Mouse (Mus musculus): ENCODE measurements around the gene St6galnac3. TPM values are rescaled to one million over a fixed set of nuclear protein-coding genes. Genes with fewer than 3 reads are reported as not detected.

The St6galnac3 gene
- polyA plus RNA-seq, 1 experiment from 2014 or later: 10.5 TPM

GRCm38 (mm10) chr3:153566100-153566499 is 158.9 kb downstream of the St6galnac3 start:
- Histone ChIP-seq H3K4me1 (ENCODE audit: control insufficient read depth, low read depth, low read length) (no peaks in the 10 kb centered on the region), H3K27me3 (ENCODE audit: control insufficient read depth, insufficient read depth, low read depth, low read length) (no peaks in the 10 kb centered on the region), H3K9ac (ENCODE audit: low read depth, low read length) (no peak overlapping the region), H3K4me2 (ENCODE audit: low read depth, low read length) (no peak overlapping the region), H3K36me3 (ENCODE audit: control insufficient read depth, insufficient read depth) (no peaks in the 10 kb centered on the region), H3K27ac (ENCODE audit: low read length) (no peak overlapping the region), H3K9me3 (replicated peaks; ENCODE audit: control insufficient read depth, low read length) (no peaks in the 10 kb centered on the region), H3K4me3 (ENCODE audit: low read depth, low read length) (no peak overlapping the region)
- no peak for ATAC-seq (ENCODE audit: low read depth)
- 21% methylated on average over 2 of the region's 2 CpGs for WGBS (ENCODE audit: insufficient replicate concordance)

DNA sequence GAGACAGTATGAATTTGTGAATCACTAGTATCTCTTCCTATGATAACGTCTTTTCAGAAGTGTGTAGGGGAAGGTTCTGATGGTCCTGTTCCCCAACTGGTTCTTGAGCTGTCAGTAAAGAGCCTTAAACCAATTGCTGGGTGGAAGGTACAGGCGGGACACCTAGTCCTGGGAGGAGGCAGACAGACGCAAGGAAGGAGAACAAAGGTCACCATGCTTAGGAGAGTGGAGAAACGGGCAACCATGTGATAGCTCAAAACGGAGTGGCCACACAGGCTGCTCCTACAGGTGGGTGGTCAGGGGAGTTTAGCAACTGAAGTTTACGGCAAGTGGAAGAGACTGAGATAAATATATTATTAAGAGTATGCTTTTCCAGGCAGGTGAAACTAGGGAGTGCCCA is 164.1 kb downstream of the St6galnac3 start:
- Histone ChIP-seq H3K9ac (ENCODE audit: low read depth, low read length) (no peak overlapping the region), H3K36me3 (ENCODE audit: control insufficient read depth, insufficient read depth) (no peaks in the 10 kb centered on the region), H3K4me3 (ENCODE audit: low read depth, low read length) (no peak overlapping the region), H3K4me1 (ENCODE audit: control insufficient read depth, low read depth, low read length) (no peaks in the 10 kb centered on the region), H3K27ac (ENCODE audit: low read length) (no peak overlapping the region), H3K4me2 (ENCODE audit: low read depth, low read length) (no peak overlapping the region), H3K27me3 (ENCODE audit: control insufficient read depth, insufficient read depth, low read depth, low read length) (no peaks in the 10 kb centered on the region), H3K9me3 (replicated peaks; ENCODE audit: control insufficient read depth, low read length) (no peaks in the 10 kb centered on the region)
- ATAC-seq (ENCODE audit: low read depth): no peak
- 69% methylated on average over 6 of the region's 6 CpGs for WGBS (ENCODE audit: insufficient replicate concordance)

DNA sequence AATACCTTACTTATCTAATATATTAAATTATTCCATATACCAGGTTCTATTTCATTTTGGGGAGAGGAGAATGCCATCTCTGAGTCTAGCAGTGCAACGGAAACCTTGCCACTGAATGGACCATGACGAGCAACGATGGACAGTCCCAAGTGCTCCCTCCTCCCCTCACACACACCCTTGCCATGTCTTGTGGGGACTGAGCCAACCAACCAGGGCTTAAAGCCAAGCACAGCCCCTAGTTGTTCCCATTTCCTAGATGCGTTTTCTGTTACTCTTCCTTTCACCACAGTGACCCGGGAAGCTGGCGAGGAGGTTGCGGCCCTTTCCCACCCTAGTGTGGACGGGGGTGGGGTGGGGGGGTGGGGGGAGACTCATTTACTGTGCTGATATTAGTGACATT is 165.4 kb downstream of the St6galnac3 start:
- WGBS (ENCODE audit: insufficient replicate concordance): 70% methylated on average over 8 of the region's 8 CpGs
- H3K27ac ChIP-seq (ENCODE audit: low read length): no peak overlapping the region
- no peaks in the 10 kb centered on the region for H3K36me3 ChIP-seq (ENCODE audit: control insufficient read depth, insufficient read depth)
- no peaks in the 10 kb centered on the region for H3K9me3 ChIP-seq (replicated peaks; ENCODE audit: control insufficient read depth, low read length)
- H3K9ac ChIP-seq (ENCODE audit: low read depth, low read length): no peak overlapping the region
- no peaks in the 10 kb centered on the region for H3K27me3 ChIP-seq (ENCODE audit: control insufficient read depth, insufficient read depth, low read depth, low read length)
- H3K4me2 ChIP-seq (ENCODE audit: low read depth, low read length): no peak overlapping the region
- ATAC-seq (ENCODE audit: low read depth): no peak
- no peak overlapping the region for H3K4me3 ChIP-seq (ENCODE audit: low read depth, low read length)
- no peaks in the 10 kb centered on the region for H3K4me1 ChIP-seq (ENCODE audit: control insufficient read depth, low read depth, low read length)

DNA sequence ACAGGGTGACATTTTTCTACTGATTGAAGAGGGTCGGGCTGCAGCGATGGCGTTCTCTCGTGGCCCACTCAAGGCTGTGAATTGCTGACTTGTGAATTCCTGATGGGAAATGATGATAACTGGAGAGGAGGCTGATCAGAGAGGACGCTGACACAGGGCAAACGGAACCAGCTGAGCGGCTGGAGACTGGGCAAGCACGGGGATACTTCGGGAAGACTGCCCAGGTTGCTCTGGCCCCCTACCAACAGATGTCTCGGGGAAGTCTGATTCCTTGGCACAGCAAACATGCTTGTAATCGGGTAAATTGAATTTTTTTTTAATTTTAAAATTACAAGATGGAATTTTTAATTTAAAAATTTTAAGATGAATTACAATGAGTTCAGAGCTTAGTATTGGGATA is 168.4 kb downstream of the St6galnac3 start:
- no peak overlapping the region for H3K9ac ChIP-seq (ENCODE audit: low read depth, low read length)
- H3K9me3 ChIP-seq (replicated peaks; ENCODE audit: control insufficient read depth, low read length): no peaks in the 10 kb centered on the region
- no peaks in the 10 kb centered on the region for H3K36me3 ChIP-seq (ENCODE audit: control insufficient read depth, insufficient read depth)
- H3K4me3 ChIP-seq (ENCODE audit: low read depth, low read length): no peak overlapping the region
- ATAC-seq (ENCODE audit: low read depth): no peak
- H3K27me3 ChIP-seq (ENCODE audit: control insufficient read depth, insufficient read depth, low read depth, low read length): no peaks in the 10 kb centered on the region
- H3K27ac ChIP-seq (ENCODE audit: low read length): no peak overlapping the region
- no peaks in the 10 kb centered on the region for H3K4me1 ChIP-seq (ENCODE audit: control insufficient read depth, low read depth, low read length)
- H3K4me2 ChIP-seq (ENCODE audit: low read depth, low read length): no peak overlapping the region
- 69% methylated on average over 11 of the region's 11 CpGs for WGBS (ENCODE audit: insufficient replicate concordance)

DNA sequence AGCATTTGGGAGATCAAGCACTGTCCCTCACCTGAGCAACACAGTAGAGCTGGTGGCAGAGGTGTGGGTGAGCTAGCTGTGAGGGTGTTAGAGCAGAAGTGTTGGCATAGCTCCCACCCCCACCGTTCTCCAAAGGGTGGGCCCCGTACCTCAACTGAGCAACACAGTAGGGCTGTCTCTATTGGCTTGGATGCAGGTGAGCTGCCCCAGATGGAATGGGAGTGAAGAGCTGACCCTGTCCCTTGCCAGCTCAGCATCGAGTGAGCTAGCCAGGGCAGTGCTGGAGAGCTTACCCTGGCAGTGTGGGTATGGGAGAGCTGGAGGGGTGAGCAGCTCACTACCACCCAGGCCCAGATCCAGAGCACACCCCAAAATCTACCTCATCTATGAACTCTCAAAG is 171.3 kb downstream of the St6galnac3 start:
- H3K27me3 ChIP-seq (ENCODE audit: control insufficient read depth, insufficient read depth, low read depth, low read length): no peaks in the 10 kb centered on the region
- no peaks in the 10 kb centered on the region for H3K9me3 ChIP-seq (replicated peaks; ENCODE audit: control insufficient read depth, low read length)
- H3K4me1 ChIP-seq (ENCODE audit: control insufficient read depth, low read depth, low read length): no peaks in the 10 kb centered on the region
- H3K36me3 ChIP-seq (ENCODE audit: control insufficient read depth, insufficient read depth): no peaks in the 10 kb centered on the region
- 60% methylated on average over 3 of the region's 3 CpGs for WGBS (ENCODE audit: insufficient replicate concordance)
- H3K4me2 ChIP-seq (ENCODE audit: low read depth, low read length): no peak overlapping the region
- no peak for ATAC-seq (ENCODE audit: low read depth)
- no peak overlapping the region for H3K4me3 ChIP-seq (ENCODE audit: low read depth, low read length)
- H3K27ac ChIP-seq (ENCODE audit: low read length): no peak overlapping the region
- H3K9ac ChIP-seq (ENCODE audit: low read depth, low read length): no peak overlapping the region

GRCm38 (mm10) chr3:153553226-153553625 is 171.7 kb downstream of the St6galnac3 start:
- 0 out of 2 replicates have a peak, but pooled peaks have one; percentile 19 for ATAC-seq (ENCODE audit: low read depth)
- H3K4me1 ChIP-seq (ENCODE audit: control insufficient read depth, low read depth, low read length): no peaks in the 10 kb centered on the region
- no peak overlapping the region for H3K27ac ChIP-seq (ENCODE audit: low read length)
- H3K4me3 ChIP-seq (ENCODE audit: low read depth, low read length): no peak overlapping the region
- 80% methylated on average over 7 of the region's 7 CpGs for WGBS (ENCODE audit: insufficient replicate concordance)
- no peaks in the 10 kb centered on the region for H3K36me3 ChIP-seq (ENCODE audit: control insufficient read depth, insufficient read depth)
- no peak overlapping the region for H3K9ac ChIP-seq (ENCODE audit: low read depth, low read length)
- H3K27me3 ChIP-seq (ENCODE audit: control insufficient read depth, insufficient read depth, low read depth, low read length): no peaks in the 10 kb centered on the region
- no peaks in the 10 kb centered on the region for H3K9me3 ChIP-seq (replicated peaks; ENCODE audit: control insufficient read depth, low read length)
- no peak overlapping the region for H3K4me2 ChIP-seq (ENCODE audit: low read depth, low read length)

DNA sequence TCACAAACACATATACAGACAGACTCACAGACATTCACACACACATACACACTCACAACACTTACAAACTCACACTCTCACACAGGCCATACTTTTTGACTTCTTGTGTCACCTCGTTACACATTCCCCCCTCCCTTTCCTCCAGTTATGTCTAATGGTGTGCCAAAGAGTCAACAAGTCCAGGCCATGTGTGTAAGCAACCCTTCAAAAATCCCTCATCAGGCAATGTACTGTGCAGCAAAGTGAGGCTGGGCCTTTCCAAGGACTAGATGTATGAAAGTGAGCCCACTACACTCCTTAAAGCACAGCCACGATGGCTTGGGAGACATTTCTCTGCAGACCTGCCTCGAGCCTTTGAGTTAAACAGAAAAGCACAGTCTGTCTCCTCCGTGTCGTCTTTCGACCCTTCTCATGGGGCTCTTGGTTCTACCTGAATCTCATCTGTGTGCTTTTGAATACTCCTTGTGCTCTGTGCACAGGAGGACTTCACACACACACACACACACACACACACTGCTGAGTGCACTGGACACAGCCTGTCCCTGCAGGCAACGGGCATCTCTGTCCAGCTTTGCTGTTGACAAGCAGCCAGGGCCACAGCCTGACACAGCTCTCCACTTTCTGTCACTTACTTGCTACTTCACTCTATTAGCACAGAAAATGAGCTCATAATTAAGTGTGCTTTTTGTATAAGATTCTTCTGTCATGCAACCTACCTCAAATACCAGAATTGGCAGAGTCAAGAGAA is 177.9 kb downstream of the St6galnac3 start:
- Histone ChIP-seq H3K9me3 (replicated peaks; ENCODE audit: control insufficient read depth, low read length) (no peaks in the 10 kb centered on the region), H3K27ac (ENCODE audit: low read length) (no peak overlapping the region), H3K4me1 (ENCODE audit: control insufficient read depth, low read depth, low read length) (no peaks in the 10 kb centered on the region), H3K27me3 (ENCODE audit: control insufficient read depth, insufficient read depth, low read depth, low read length) (no peaks in the 10 kb centered on the region), H3K36me3 (ENCODE audit: control insufficient read depth, insufficient read depth) (no peaks in the 10 kb centered on the region), H3K9ac (ENCODE audit: low read depth, low read length) (no peak overlapping the region), H3K4me2 (ENCODE audit: low read depth, low read length) (no peak overlapping the region), H3K4me3 (ENCODE audit: low read depth, low read length) (no peak overlapping the region)
- WGBS (ENCODE audit: insufficient replicate concordance): 73% methylated on average over 7 of the region's 7 CpGs
- ATAC-seq (ENCODE audit: low read depth): no peak

- Histone ChIP-seq H3K4me3 (ENCODE audit: low read depth, low read length) (no peak overlapping the region), H3K27me3 (ENCODE audit: control insufficient read depth, insufficient read depth, low read depth, low read length) (no peaks in the 10 kb centered on the region), H3K4me2 (ENCODE audit: low read depth, low read length) (no peak overlapping the region), H3K36me3 (ENCODE audit: control insufficient read depth, insufficient read depth) (no peaks in the 10 kb centered on the region), H3K27ac (ENCODE audit: low read length) (no peak overlapping the region), H3K9me3 (replicated peaks; ENCODE audit: control insufficient read depth, low read length) (no peaks in the 10 kb centered on the region), H3K4me1 (ENCODE audit: control insufficient read depth, low read depth, low read length) (no peaks in the 10 kb centered on the region; the same call in 1 of the 2 replicates), H3K9ac (ENCODE audit: low read depth, low read length) (no peak overlapping the region)
- no peak for ATAC-seq (ENCODE audit: low read depth)
- WGBS (ENCODE audit: insufficient replicate concordance): 90% methylated on average over 14 of the region's 14 CpGs
Observed at GRCm38 (mm10) chr3:153539851-153540250, 185.1 kb downstream of the St6galnac3 start.

DNA sequence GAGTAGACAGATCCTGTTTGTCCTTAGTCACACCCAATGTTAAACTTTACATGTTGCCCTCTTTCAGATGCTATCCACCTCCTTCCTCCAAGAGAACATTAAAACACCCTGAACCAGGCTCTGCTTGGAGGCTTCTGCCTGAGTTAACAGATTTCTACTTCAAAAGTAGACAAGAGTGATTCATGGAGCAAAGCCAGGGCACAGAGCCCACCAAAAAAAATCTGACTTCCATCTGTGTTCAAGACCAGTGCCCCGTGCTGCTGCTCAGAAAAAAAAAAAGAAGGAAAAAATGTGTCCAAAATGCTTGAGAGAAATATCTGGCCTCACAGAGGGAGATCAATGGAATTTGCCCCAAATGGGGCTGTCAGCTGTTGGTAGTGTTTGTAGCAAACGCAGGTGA is 186.6 kb downstream of the St6galnac3 start:
- 70% methylated on average over 2 of the region's 2 CpGs for WGBS (ENCODE audit: insufficient replicate concordance)
- ATAC-seq (ENCODE audit: low read depth): no peak
- H3K36me3 ChIP-seq (ENCODE audit: control insufficient read depth, insufficient read depth): no peaks in the 10 kb centered on the region
- H3K9me3 ChIP-seq (replicated peaks; ENCODE audit: control insufficient read depth, low read length): no peaks in the 10 kb centered on the region
- H3K27me3 ChIP-seq (ENCODE audit: control insufficient read depth, insufficient read depth, low read depth, low read length): no peaks in the 10 kb centered on the region
- H3K4me2 ChIP-seq (ENCODE audit: low read depth, low read length): no peak overlapping the region
- no peak overlapping the region for H3K27ac ChIP-seq (ENCODE audit: low read length)
- no peak overlapping the region for H3K4me3 ChIP-seq (ENCODE audit: low read depth, low read length)
- no peaks in the 10 kb centered on the region; the same call in 1 of the 2 replicates for H3K4me1 ChIP-seq (ENCODE audit: control insufficient read depth, low read depth, low read length)
- H3K9ac ChIP-seq (ENCODE audit: low read depth, low read length): no peak overlapping the region
